In the genomic region with DNA sequence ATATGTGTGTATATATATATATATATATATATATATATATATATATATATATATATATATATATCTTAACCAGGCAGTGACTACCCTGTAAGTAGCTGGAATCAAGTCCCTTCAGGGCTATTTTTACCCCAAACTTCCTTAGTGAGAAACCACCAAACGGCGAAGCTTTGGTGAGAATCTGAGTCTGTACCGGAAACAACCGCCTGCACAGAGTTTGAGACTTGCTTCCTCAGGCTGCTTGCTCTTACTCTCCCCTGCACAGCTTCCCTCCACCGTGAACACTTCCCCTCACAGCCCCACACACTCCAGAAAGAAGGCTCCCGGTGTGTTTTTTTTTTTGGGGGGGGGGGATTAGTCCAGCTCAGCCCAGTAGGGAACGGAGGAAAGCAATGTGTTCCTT, we compare ENCODE assay signal across 9 mouse cellular contexts.
A peak's percentile ranks its signal among the peaks of the same experiment; 100 is the strongest.
DNase-seq lines count a peak whose midpoint lies in the region; ATAC-seq and TF ChIP-seq lines count a peak whose summit lies in the region.
"Had no signal": no experiment of that assay in that cellular context is flagged by ENCODE, and none has a peak within 500 bp of the region (broad histone marks: within the 10 kb centered on the region; RNA-seq: fewer than 3 reads in every experiment).

No protein-coding gene starts in this region.

- ATAC-seq in hindbrain, embryonic 13.5 days (ENCODE audit: low FRiP score), result no peak
- ATAC-seq: Patski had no signal

- peak overlapping the region; percentile 98 for H3K4me2 ChIP-seq in hindbrain, embryonic 13.5 days

- 66% methylated on average over 7 of the region's 7 CpGs for WGBS in hindbrain, embryonic 13.5 days

- H3K9ac ChIP-seq in hindbrain, embryonic 13.5 days, result peak overlapping the region; percentile 74

- TF ChIP-seq CTCF in layer of hippocampus, adult 2 months (conservative IDR thresholded peaks at IDR 0.05), result no peak
- TF ChIP-seq CTCF in cortical plate, adult 2 months (IDR thresholded peaks at IDR 0.05; ENCODE audit: extremely low read depth, insufficient read depth, low read length), result no peak

- peaks cover 12% of the 10 kb centered on the region for H3K4me1 ChIP-seq in cortical plate, adult 2 months (ENCODE audit: control insufficient read depth, insufficient read depth, low read length)
- peaks cover 89% of the 10 kb centered on the region for H3K4me1 ChIP-seq in hindbrain, embryonic 13.5 days (replicated peaks)

- H3K27me3 ChIP-seq in hindbrain, embryonic 13.5 days, result no peaks in the 10 kb centered on the region
- H3K27me3 ChIP-seq: Patski had no signal

- H3K4me3 ChIP-seq in layer of hippocampus, adult 2 months, result peak overlapping the region; percentile 81
- H3K4me3 ChIP-seq in cortical plate, adult 2 months (ENCODE audit: insufficient read depth, low read length), result peak overlapping the region; percentile 56; the same call in 1 of the 2 replicates
- H3K4me3 ChIP-seq in hindbrain, embryonic 13.5 days, result peak overlapping the region; percentile 82

- H3K27ac ChIP-seq in layer of hippocampus, adult 2 months, result peak overlapping the region; percentile 97
- no peak overlapping the region for H3K27ac ChIP-seq in cortical plate, adult 2 months (ENCODE audit: insufficient read depth, low read length)
- H3K27ac ChIP-seq in hindbrain, embryonic 13.5 days, result peak overlapping the region; percentile 84; the same call in 1 of the 2 replicates

- TF ChIP-seq POLR2A in cortical plate, adult 2 months (IDR thresholded peaks at IDR 0.05; ENCODE audit: extremely low read depth, insufficient read depth, low read length), result no peak

- no peak for DNase-seq in layer of hippocampus, adult 2 months (ENCODE audit: low spot score in 2 of 2)
- no peak for DNase-seq in layer of hippocampus, postnatal 25 days (ENCODE audit: extremely low spot score in 1 of 2, low spot score in 1 of 2)
- DNase-seq in natural killer cell, adult 2 months (ENCODE audit: low spot score in 2 of 2), result peak; percentile 35 to 45
- no peak for DNase-seq in adrenal gland, adult 2 months
- DNase-seq in urinary bladder, adult 2 months (ENCODE audit: low spot score), result no peak
- DNase-seq in gastrocnemius, postnatal 4 days (ENCODE audit: low spot score in 2 of 2), result no peak

- no peaks in the 10 kb centered on the region for H3K9me3 ChIP-seq in hindbrain, embryonic 13.5 days

- peaks cover 3% of the 10 kb centered on the region; the same call in 1 of the 2 replicates for H3K36me3 ChIP-seq in hindbrain, embryonic 13.5 days

Comparison
In these comparisons a context has a peak if more than half of its experiments do, and no peak if none do; other contexts are left out.
1. DNase-seq: peak in natural killer cell, adult 2 months (2 of 2); none in layer of hippocampus, adult 2 months (0 of 2), layer of hippocampus, postnatal 25 days (0 of 2), adrenal gland, adult 2 months (single experiment), urinary bladder, adult 2 months (single experiment) and gastrocnemius, postnatal 4 days (0 of 2).
2. Peak in every context shown above with its lines, with median percentiles within 50 percentile points of each other: H3K4me3 ChIP-seq.